Mouse (Mus musculus) kidney, adult 11 months (tissue): ENCODE data around the gene Myo3a.

Experiments
- DNase-seq: peaks from one replicate; pipeline ENCODE4 v3.0.0; 2022

The Myo3a gene

DNA sequence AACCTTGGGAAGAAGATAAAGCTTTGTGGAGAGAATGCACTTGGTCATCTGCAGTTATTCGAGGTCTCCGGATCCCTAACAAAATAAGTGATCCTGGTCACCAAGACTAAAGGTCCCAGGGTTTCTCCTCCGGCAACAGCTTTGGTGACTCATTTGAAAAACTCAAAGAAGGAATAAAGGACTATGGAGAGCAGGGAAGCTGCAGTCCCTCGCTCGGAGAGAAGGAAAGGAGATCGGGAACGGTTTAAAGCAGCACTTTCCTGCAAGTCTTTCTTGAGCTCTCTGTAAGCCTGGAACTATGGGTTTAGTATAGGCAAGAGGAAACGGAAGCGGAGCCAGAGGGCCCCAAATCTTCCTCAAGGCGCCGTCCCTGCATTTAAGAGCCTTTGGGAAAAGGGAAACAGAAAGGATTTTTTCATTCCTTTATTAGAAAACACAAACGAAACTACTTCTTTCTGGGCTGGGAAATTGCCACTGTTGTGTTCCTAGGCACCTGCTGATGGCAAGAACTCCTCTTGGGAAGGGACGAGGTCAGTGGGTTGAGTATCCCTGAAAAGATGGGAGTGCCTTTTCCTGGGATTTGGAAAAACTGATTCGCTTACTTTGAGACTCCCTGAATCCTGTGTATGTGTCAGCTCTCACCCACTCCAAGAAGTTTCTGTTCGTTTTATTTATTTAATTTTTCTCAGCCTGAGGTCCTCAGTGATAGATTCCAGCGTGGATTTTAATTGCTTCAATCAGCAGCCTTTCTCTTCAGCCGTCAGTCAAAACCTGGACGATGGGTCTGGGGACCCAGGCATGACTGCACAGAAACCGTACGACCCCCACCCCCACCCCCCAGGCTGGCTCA lies 393.9 kb downstream of the Myo3a start:
- DNase-seq, result no peak

GRCm38 (mm10) chr2:22621828-22622731 lies 394.8 kb downstream of the Myo3a start, which contains the start of gene Gad2:
Gene Gad2 (plus strand): TSS chr2:22622205.
- peak; percentile 3 for DNase-seq

DNA sequence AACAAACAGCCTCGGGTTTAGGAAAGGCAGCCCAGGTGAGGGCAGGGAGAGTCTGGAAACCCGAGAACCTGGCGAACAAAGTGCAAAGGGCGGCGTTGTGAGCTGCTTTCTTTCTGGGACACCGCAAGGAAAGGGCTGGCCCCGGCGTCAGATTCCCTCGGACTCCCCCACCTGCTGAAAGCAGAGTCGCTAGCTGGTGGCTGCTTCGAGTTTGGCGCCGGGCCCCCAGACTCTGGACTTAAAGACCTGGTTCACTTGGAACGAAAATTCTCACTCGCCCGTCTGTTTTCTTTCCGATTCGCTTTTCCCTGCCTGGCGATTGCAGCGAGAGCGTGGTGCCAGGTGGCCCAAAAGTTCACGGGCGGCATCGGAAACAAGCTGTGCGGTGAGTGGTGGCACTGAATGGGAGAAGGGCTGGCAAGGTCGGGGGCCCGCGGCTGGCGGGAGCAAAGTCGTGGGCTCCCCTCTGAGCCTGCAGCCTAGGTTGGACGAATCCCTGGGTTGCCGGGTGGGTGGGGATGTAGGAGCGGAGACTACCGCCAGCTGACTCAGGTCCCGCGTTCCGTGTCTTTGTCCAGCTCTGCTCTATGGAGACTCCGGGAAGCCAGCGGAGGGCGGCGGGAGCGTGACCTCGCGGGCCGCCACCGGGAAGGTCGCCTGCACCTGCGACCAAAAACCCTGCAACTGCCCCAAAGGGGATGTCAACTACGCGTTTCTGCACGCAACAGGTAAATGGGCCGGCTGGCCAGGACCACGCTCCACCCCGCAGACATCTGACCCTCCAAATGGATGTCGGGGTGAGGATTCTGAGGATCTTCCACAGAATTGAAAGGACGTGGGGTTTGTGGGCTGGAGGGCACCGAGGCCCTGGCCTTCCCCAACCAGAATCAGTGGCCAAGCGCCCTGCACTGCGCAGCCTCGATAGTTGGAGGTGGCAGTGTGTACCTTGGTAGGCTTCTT lies 396.1 kb downstream of the Myo3a start:
- DNase-seq, result peak; percentile 6

DNA sequence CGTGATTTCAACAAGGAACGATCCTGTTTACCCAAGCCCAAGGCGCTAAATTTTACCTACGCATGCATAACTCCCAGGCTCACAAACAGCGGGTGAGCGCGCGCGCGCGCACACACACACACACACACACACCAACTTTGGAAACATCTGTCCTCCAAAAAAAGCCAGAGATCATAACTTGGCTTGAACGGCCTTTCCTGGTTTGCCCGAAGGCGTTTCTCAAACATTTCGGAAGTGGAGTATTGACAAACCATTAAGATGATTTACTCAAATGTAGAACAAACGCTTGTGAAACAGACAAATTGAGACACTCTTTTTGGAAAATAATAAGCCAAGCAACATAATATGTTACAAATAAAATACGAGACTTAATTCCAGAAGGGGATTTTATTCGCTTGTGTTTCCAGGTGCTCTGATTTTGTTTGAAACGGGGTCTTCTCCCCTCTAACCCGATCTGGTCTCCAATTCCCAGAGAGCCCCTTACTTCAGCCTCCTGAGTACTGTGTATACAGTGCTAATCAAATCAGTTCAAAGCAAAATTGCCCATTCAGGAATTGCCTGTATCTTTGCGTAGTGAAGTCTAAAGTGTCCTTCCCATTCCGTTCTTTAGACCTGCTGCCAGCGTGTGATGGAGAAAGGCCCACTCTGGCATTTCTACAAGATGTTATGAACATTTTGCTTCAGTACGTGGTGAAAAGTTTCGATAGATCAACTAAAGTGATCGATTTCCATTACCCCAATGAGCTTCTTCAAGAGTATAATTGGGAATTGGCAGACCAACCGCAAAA lies 397.1 kb downstream of the Myo3a start:
- no peak for DNase-seq

GRCm38 (mm10) chr2:22625096-22625960 lies 398.0 kb downstream of the Myo3a start:
- DNase-seq, result no peak

GRCm38 (mm10) chr2:22627147-22627666 lies 399.9 kb downstream of the Myo3a start:
- no peak for DNase-seq

DNA sequence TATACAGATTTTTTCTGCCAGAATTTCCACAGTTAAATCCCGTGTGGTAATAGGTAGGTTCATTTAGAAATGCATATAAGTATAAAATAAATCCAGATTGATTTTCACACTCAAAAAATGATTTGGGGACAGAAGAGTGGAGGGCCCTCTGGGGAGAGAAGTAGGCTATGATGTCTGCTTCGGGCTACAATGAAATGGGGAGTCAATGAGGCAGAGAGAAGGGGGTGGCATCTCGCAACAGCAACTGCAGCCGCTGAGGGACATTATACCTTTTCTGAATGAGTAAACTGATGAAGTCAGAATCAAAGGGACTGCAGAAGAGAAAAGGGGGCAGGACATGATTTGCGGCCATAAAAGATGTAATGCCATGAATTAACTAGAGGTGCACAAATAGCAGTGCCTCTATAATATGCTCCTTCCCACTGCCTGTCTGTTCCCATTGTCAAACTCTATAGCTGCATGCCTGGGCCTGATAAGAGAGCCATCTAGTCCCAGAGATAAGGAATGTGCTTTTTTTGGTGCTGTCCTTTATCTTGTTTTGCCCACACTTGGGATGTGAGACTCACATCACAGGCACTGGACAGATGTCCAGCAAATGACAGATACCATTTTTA lies 400.6 kb downstream of the Myo3a start:
- DNase-seq, result no peak

DNA sequence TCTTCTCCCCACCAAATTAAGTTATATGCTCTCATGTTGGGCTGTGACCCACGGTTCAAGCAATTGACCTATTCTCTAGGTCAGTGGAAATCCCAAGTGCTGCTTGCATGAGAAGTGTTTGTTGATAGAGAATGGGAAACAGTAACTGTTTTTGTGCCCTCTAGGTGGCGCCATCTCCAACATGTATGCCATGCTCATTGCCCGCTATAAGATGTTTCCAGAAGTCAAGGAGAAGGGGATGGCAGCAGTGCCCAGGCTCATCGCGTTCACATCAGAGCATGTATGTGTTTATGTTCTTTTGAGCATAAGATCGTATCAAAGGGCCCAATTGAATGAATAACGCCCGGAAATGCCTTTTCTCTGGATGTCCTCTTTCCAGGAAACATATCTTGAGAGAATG lies 407.5 kb downstream of the Myo3a start:
- DNase-seq, result no peak

GRCm38 (mm10) chr2:22646134-22646533 lies 418.8 kb downstream of the Myo3a start:
- no peak for DNase-seq

DNA sequence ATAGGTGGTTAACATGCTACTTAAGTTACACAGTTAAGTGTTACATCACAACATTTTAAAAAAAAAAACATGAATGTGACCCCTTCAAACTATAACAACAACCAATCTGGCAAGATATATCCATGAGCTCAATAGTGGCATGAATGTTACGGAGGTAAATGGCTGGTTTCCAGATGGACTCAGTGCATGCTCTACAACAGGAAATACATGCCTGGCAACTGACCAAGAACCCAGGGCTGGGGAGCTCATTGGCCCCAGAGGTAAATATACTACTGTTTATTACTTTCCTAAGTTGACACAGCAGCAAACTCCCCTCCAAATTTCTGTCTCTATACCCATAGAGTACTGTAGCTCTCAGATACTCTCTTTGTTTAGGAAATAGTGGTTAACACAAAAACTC lies 421.1 kb downstream of the Myo3a start:
- no peak for DNase-seq

DNA sequence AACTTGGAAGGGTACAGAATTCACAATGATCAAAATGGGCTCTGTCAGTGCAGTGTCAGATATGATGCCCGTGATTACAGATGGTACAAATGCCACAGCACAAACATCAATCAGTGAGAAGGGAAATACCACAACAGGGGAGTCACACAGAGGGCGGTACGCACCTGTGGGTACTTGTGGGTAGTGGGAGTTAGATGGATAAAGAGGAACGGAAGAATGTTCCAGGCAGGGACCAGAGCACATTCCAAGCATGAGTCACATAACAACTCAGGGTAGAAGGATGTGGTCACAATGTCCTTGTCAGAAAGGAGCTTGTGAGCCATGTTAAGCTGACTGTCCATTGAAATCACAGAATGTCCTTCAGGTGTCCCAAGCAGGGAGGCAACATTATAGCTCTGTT lies 424.5 kb downstream of the Myo3a start:
- no peak for DNase-seq

GRCm38 (mm10) chr2:22663731-22664130 lies 436.4 kb downstream of the Myo3a start:
- no peak for DNase-seq
